Mouse (Mus musculus) heart, embryonic 15.5 days (tissue): ENCODE results near the gene Sec22b. TPM values are rescaled to one million over a fixed set of nuclear protein-coding genes. Genes with fewer than 3 reads are reported as not detected.
A peak's percentile ranks its signal among the peaks of the same experiment; 100 is the strongest.

Source experiments
- ATAC-seq: fragments of 200-750 bp; cut with Nextera tagmentation; replicated peaks from 2 replicates; pipeline ENCODE4 v1.8.0; 2017; ENCODE audit warnings: low read depth, moderate TSS enrichment; ENCODE audit not compliant: insufficient number of reproducible peaks, insufficient read depth, low FRiP score
- H3K27ac ChIP-seq: fragments of 300-500 bp; sonication (generic); 2 replicates; pipeline ENCODE4 v1.5.1; 2015; ENCODE audit warnings: mild to moderate bottlenecking, inconsistent platforms
- H3K27me3 ChIP-seq: fragments of 300-500 bp; sonication (generic); 2 replicates; pipeline ENCODE4 v1.6.1; 2015; ENCODE audit warnings: inconsistent platforms
- H3K36me3 ChIP-seq: fragments of 300-500 bp; sonication (generic); 2 replicates; pipeline ENCODE4 v1.6.1; 2015; ENCODE audit warnings: mild to moderate bottlenecking, inconsistent platforms
- H3K4me1 ChIP-seq: fragments of 300-500 bp; sonication (generic); replicated peaks from 2 replicates; pipeline ENCODE4 v1.6.1; 2015; ENCODE audit warnings: inconsistent platforms
- H3K4me2 ChIP-seq: fragments of 300-500 bp; sonication (generic); 2 replicates; pipeline ENCODE4 v1.6.1; 2015; ENCODE audit warnings: inconsistent platforms, mild to moderate bottlenecking, moderate library complexity
- H3K4me3 ChIP-seq: fragments of 300-500 bp; sonication (generic); 2 replicates; pipeline ENCODE4 v1.5.1; 2015; ENCODE audit warnings: mild to moderate bottlenecking, inconsistent platforms
- H3K9ac ChIP-seq: fragments of 300-500 bp; sonication (generic); 2 replicates; pipeline ENCODE4 v1.6.1; 2015; ENCODE audit warnings: mild to moderate bottlenecking, inconsistent platforms
- H3K9me3 ChIP-seq: fragments of 300-500 bp; sonication (generic); replicated peaks from 2 replicates; pipeline ENCODE4 v1.6.1; 2016; ENCODE audit warnings: inconsistent platforms
- WGBS: fragments of 180-500 bp; shearing (Covaris S2); methylation state at CpG from one replicate; pipeline ENCODE4 v1.1.7; 2015; ENCODE audit warnings: mixed read lengths; 5-methylcytosine and 5-hydroxymethylcytosine counted together
- polyA plus RNA-seq: library from polyadenylated mRNA; unstranded; fragments of >200 nt; fragmentation: Nextera tagmentation; extraction: Ambion mirVana; gene quantifications from 2 replicates; pipeline ENCODE4 v1.2.1, GENCODE M21; 2015

Sec22b gene
- polyA plus RNA-seq, 1 experiment from 2014 or later, result 98.1 TPM

DNA sequence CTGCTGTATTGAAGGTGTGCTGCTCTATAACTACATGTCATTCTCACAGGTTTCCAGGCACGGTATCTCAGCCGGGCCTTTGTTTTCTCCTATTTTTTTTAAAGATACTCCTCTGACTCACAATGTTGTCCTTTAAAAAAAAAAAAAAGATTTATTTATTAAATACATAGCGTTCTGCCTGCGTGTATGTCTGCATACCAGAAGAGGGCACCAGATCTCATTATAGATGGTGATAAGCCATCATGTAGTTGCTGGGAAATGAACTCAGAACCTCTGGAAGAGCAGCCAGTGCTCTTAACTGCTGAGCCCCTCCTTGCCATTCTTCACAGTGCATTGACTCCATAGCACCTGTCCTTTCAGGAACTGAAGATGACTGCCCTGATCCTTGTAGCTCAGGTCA lies 14.1 kb downstream of the Sec22b start:
- Histone ChIP-seq H3K36me3 (peaks cover 34% of the 10 kb centered on the region), H3K4me2 (no peak overlapping the region), H3K27ac (no peak overlapping the region), H3K27me3 (no peaks in the 10 kb centered on the region), H3K4me3 (no peak overlapping the region), H3K4me1 (no peaks in the 10 kb centered on the region), H3K9ac (no peak overlapping the region), H3K9me3 (no peaks in the 10 kb centered on the region)
- no peak for ATAC-seq
- 78% methylated on average over 4 of the region's 4 CpGs for WGBS

DNA sequence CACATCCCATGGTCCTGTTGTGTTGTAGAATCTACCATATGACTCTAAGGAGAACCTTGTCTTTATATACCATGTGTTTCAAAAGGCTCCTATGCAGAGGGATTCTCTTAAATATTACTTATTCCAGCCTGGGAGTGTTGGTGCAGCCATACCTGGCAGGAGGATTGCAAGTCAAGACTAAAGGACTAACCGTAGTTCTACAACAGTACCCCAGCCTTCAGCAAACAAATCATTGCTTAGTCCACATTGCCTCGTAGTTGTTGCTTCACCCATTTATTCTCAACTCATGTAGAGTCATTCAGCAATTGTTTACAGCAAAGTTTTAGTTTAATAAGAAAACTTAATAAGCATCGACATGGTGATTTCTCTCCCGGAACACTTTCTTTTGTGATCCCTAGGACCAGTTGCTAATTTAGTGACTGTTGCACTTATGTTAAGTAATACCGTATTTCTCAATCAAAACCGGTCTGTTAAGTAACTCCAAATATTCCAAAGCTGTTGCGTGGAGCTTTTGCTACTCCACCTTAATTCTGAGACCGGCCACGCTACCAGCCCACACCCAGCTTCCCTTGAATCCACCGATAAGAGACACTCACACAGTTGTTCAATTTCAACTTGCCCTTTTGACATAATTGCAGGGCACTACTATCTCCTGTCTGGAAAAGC lies 18.0 kb downstream of the Sec22b start:
- Histone ChIP-seq H3K9me3 (no peaks in the 10 kb centered on the region), H3K4me3 (no peak overlapping the region), H3K4me2 (no peak overlapping the region), H3K4me1 (no peaks in the 10 kb centered on the region), H3K27me3 (no peaks in the 10 kb centered on the region), H3K9ac (no peak overlapping the region), H3K36me3 (peaks cover 49% of the 10 kb centered on the region), H3K27ac (no peak overlapping the region)
- no peak for ATAC-seq
- 94% methylated on average over 10 of the region's 10 CpGs for WGBS

DNA sequence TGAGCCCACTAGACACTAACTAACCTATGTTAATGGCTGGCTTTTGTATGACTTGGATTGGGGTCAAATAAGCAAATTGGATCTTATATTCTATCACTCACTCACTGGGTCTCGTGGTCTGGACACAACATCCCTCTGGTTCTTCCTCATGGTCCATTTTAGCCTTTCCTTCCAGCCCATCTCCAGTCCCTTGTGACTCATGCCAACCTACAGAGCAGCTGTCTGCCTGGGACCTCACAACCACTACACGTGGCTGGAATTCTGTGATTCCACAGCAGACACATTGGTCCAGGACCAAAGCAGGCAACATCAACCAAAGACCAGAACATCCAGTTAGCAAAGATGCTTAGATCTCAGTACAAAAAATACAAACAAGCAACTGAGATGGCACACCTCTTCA lies 24.3 kb downstream of the Sec22b start:
- no peak overlapping the region for H3K9ac ChIP-seq
- H3K36me3 ChIP-seq, result peaks cover 21% of the 10 kb centered on the region; the same call in 1 of the 2 replicates
- H3K4me2 ChIP-seq, result no peak overlapping the region
- no peak overlapping the region for H3K4me3 ChIP-seq
- no peak for ATAC-seq
- H3K4me1 ChIP-seq, result peaks cover 2% of the 10 kb centered on the region; the same call in 1 of the 2 replicates
- no peaks in the 10 kb centered on the region for H3K9me3 ChIP-seq
- WGBS, result 77% methylated on average over 2 of the region's 2 CpGs
- H3K27ac ChIP-seq, result no peak overlapping the region
- no peaks in the 10 kb centered on the region for H3K27me3 ChIP-seq

DNA sequence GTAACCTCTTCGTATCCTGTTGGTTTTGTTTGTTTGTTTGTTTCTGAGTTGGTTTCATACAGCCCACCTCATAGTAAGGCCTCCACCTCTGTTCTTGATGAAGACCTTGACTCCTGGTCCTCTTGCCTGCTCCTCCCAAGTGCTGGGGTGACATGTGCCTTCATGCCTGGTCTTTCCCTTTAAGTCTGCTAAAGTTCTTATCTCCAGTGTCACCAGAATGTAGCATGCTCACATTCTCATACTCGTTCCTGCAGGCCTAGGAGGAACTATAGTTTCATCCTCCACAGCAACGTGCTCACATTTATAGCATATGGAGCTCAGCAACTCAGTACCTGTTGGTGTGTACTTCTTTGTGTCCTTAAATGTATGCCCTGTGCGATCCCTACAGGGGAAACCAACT lies 26.3 kb downstream of the Sec22b start:
- Histone ChIP-seq H3K36me3 (0 out of 2 replicates have a peak, but pooled peaks cover 14% of the 10 kb centered on the region), H3K9me3 (no peaks in the 10 kb centered on the region), H3K4me2 (no peak overlapping the region), H3K4me1 (peaks cover 17% of the 10 kb centered on the region), H3K9ac (no peak overlapping the region), H3K4me3 (no peak overlapping the region), H3K27ac (no peak overlapping the region), H3K27me3 (0 out of 2 replicates have a peak, but pooled peaks cover 3% of the 10 kb centered on the region)
- ATAC-seq, result no peak
- 46% methylated on average over 4 of the region's 4 CpGs for WGBS

DNA sequence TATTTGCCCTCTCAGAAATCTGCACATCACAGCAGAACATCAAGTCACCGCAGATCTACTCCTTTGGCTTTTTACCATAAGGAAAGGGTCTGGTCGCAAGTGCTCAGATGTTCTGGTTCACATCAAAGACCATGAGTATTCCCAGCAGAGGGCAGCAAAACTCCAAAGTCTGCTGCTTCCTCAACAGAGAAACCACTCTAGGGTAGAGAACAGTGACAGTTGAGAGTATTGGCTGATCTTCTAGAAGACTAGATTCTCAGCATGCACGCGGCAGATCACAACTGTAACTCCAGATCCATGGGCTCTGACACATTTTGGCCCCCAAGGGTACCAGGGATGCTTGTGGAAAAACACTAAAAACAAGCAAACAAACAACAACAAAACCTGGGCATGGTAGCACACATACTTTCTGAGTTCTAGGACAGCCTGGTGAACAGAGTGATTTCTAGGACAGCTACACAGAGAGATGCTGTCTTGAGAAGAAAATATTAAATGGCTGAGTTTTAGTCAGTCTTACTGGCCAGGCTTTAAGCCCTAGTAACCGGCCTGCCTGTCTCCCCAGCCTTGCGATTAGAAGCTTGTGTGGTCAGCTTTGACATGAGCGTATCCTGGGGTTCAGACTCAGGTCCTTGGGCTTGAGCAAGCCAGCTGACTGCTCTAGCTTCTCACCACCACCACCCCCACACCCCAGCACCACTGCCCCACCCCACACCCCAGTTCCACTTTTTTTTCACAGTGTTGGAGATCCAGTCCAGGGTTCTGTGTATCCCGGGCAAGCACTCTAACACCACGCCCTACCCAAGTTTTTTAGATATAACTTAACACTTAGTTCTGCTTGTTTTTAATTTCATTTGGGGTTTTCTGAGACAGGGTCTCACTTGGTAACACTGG lies 28.2 kb downstream of the Sec22b start:
- 52% methylated on average over 9 of the region's 9 CpGs for WGBS
- Histone ChIP-seq H3K4me2 (no peak overlapping the region), H3K27me3 (0 out of 2 replicates have a peak, but pooled peaks cover 3% of the 10 kb centered on the region), H3K27ac (no peak overlapping the region), H3K36me3 (no peaks in the 10 kb centered on the region), H3K4me3 (no peak overlapping the region), H3K9me3 (no peaks in the 10 kb centered on the region), H3K4me1 (peaks cover 28% of the 10 kb centered on the region), H3K9ac (no peak overlapping the region)
- ATAC-seq, result no peak; the same call in 1 of the 2 replicates

DNA sequence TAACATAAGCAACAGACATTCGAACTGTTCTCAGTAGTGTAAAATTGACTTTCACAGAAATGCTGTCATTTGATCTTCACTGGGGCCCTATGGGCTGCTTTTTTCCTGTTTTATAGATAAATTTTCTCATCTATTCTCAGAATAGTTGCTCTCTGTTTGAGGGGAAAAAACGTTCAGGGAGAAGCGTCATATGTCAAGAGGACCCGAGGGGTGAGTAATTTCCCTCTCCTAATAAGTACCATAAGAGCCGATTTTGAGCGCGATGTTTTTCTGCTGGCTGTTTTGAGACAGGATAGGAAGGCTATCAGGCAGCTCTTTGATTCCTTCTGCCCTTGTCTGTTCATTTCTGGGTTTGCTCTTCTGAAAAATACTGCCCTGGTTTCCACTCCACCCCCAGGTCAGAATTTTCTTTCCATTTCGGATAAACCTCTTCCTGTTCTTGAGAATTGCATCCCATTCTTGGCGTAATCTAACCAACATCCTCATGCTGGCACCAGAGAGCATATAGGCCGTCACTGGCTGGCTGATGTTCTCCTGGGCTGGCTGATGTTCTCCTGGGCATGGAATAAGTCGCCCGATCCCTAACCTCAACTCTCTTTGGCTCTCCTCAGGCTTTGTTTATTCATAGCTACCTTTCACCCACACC lies 29.3 kb downstream of the Sec22b start:
- Histone ChIP-seq H3K27me3 (0 out of 2 replicates have a peak, but pooled peaks cover 3% of the 10 kb centered on the region), H3K4me3 (no peak overlapping the region), H3K36me3 (no peaks in the 10 kb centered on the region), H3K27ac (no peak overlapping the region), H3K4me1 (peaks cover 28% of the 10 kb centered on the region), H3K9ac (no peak overlapping the region), H3K4me2 (no peak overlapping the region), H3K9me3 (no peaks in the 10 kb centered on the region)
- 47% methylated on average over 12 of the region's 12 CpGs for WGBS
- no peak for ATAC-seq

DNA sequence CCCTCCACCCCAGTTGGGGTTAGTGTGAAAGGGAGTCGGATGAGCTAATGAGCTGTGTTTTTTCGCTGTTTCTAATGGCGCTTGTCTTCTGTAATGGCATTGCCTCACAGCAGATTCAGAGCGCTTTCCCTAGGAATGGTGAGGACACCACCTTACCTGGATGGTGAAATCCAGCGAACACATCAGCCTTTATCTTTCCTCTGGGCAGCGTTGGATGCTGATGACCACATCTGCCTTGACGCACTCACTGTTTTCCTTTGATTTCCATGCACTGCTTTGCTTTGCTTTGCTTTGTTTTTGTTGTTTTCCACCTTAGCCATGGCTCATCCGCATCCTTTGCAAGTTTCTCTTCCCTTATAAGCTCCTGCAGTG lies 29.8 kb downstream of the Sec22b start:
- H3K4me1 ChIP-seq, result peaks cover 28% of the 10 kb centered on the region
- no peak overlapping the region for H3K4me2 ChIP-seq
- no peak for ATAC-seq
- no peaks in the 10 kb centered on the region for H3K9me3 ChIP-seq
- no peak overlapping the region for H3K4me3 ChIP-seq
- H3K9ac ChIP-seq, result no peak overlapping the region
- WGBS, result 72% methylated on average over 8 of the region's 8 CpGs
- no peaks in the 10 kb centered on the region for H3K36me3 ChIP-seq
- H3K27me3 ChIP-seq, result 0 out of 2 replicates have a peak, but pooled peaks cover 3% of the 10 kb centered on the region
- no peak overlapping the region for H3K27ac ChIP-seq

DNA sequence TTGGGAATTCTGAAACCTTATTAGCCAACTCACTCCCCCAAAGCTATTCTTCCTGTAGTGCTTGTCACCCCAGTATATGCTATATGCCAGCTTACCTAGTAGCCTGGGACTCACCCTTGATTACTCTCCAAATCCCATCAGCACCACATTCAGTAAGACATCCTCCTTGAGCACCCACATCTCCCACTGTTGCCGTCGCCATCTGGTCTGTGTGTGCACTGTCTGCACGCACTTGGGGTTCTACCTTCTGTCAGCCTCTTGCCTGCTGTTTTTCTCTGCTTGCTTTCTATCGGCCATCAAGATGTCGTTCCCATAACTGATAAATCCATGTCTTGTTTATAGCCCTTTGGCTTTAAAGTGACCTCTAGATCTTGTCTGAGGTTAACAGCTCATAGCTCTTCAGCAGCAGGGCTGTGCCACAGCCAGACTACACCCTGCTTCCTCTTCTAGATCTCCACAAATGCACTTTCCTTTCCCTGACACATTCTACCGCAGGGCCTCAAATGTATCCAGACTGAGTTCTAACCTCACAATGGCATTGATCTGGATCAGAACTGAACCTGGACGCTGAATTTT lies 30.4 kb downstream of the Sec22b start:
- 62% methylated on average over 7 of the region's 7 CpGs for WGBS
- peaks cover 28% of the 10 kb centered on the region for H3K4me1 ChIP-seq
- no peak for ATAC-seq
- no peak overlapping the region for H3K27ac ChIP-seq
- H3K9ac ChIP-seq, result no peak overlapping the region
- H3K4me2 ChIP-seq, result no peak overlapping the region
- H3K36me3 ChIP-seq, result no peaks in the 10 kb centered on the region
- H3K4me3 ChIP-seq, result no peak overlapping the region
- 0 out of 2 replicates have a peak, but pooled peaks cover 3% of the 10 kb centered on the region for H3K27me3 ChIP-seq
- H3K9me3 ChIP-seq, result no peaks in the 10 kb centered on the region

DNA sequence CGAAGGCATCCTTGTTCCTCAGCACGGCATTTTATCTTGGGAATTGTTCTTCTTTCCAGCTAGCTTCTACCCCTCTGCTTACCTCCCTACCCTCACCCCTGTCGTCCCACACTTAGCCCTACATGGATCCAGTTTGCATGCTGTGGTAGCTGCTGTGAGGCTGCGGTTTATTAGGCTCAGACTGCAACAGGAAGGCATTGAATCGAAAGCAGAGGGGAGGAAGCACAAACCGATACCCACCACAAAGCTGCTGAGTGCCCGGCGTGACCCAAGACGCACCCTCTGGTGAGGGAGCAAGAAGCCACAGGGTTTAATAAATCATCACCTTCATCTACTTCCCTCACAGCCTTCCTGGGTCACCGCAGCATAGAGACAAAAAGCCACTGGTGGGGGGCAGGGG lies 31.1 kb downstream of the Sec22b start:
- H3K27ac ChIP-seq, result no peak overlapping the region
- no peak overlapping the region for H3K9ac ChIP-seq
- WGBS, result 14% methylated on average over 10 of the region's 10 CpGs

DNA sequence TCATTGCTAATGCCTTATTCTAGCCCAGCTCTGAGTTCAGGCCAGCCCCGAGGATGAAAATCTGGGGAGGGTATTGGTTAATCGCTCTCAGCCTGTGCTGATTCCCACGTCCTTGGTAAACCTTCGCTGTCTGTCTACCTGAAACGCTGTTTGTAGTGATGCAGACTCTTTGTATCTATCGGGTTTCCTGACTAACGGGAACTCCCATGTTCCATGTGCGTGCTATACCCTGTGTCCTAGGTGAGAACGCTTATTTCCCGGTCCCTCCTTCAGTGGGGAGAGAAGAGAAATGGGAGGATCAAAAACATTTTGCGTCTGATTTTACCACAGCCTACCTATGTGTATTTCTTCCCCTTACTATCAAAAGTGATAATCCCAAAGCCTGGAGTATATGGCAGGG lies 31.8 kb downstream of the Sec22b start:
- Histone ChIP-seq H3K9ac (no peak overlapping the region), H3K4me1 (peaks cover 28% of the 10 kb centered on the region), H3K27ac (no peak overlapping the region), H3K36me3 (no peaks in the 10 kb centered on the region), H3K27me3 (0 out of 2 replicates have a peak, but pooled peaks cover 3% of the 10 kb centered on the region), H3K4me2 (peak overlapping the region; percentile 53), H3K4me3 (no peak overlapping the region), H3K9me3 (no peaks in the 10 kb centered on the region)
- 44% methylated on average over 11 of the region's 11 CpGs for WGBS
- no peak for ATAC-seq

More for the DNA sequence above, 31.1 kb downstream of the Sec22b start:
- Histone ChIP-seq H3K27me3 (0 out of 2 replicates have a peak, but pooled peaks cover 3% of the 10 kb centered on the region), H3K9me3 (no peaks in the 10 kb centered on the region), H3K36me3 (no peaks in the 10 kb centered on the region), H3K4me3 (peak overlapping the region; percentile 32), H3K4me1 (peaks cover 28% of the 10 kb centered on the region), H3K4me2 (peak overlapping the region; percentile 53)
- no peak for ATAC-seq

DNA sequence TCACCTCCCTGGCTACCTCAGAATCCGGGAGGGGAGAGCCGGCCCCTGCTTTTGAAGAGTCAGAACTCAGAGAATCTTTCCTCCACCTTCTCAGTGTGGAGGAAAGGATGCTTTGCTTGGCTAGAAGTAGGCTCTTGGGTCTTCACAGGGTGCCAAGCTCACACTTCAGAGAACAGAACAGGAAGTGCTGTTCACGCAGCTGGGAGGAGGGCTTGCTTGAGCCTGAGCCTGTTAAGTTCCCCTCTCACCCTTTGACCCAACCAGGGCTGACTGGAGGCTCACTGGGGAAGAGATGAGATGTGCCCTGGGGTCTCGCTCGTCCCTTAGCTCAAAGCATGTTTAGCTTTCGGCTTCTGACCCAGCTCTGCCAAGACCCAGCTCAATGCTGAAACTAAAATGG lies 32.3 kb downstream of the Sec22b start:
- H3K27me3 ChIP-seq, result 0 out of 2 replicates have a peak, but pooled peaks cover 3% of the 10 kb centered on the region
- H3K9me3 ChIP-seq, result no peaks in the 10 kb centered on the region
- WGBS, result 42% methylated on average over 6 of the region's 6 CpGs
- H3K4me3 ChIP-seq, result no peak overlapping the region
- no peaks in the 10 kb centered on the region for H3K36me3 ChIP-seq
- no peak for ATAC-seq
- no peak overlapping the region for H3K27ac ChIP-seq
- peaks cover 28% of the 10 kb centered on the region for H3K4me1 ChIP-seq
- H3K4me2 ChIP-seq, result peak overlapping the region; percentile 53; the same call in 1 of the 2 replicates
- H3K9ac ChIP-seq, result no peak overlapping the region
